Mouse (Mus musculus): Measurements from ENCODE around the gene Slc25a16. TPM values are rescaled to one million over a fixed set of nuclear protein-coding genes. Genes with fewer than 3 reads are reported as not detected.

Slc25a16 gene
- polyA plus RNA-seq (2015; fragmentation: Illumina TruSeq; extraction: RNeasy Lipid Tissue Mini Kit (QIAGEN cat#74804); ENCODE audit: insufficient read depth, low replicate concordance) = 17.6 TPM

GRCm38 (mm10) chr10:62919925-62920765 is at the start of gene Slc25a16:
Gene Slc25a16 (plus strand): TSS chr10:62920633.

GRCm38 (mm10) chr10:62908896-62909295 is 11.5 kb upstream of the Slc25a16 start, which contains the start of gene Tet1:
Gene Tet1 (minus strand): TSS chr10:62908996.

GRCm38 (mm10) chr10:62946738-62947471 is 26.5 kb downstream of the Slc25a16 start, which contains the start of gene Dna2:
Gene Dna2 (plus strand): TSS chr10:62947026.

GRCm38 (mm10) chr10:62980039-62980954 is 59.9 kb downstream of the Slc25a16 start, which contains the start of gene Rufy2:
Gene Rufy2 (plus strand): TSS chr10:62980223.

Other genes starting within 250 kb of the Slc25a16 start
- gene Stox1, start 194.5 kb upstream of the Slc25a16 start, polyA plus RNA-seq (2015; fragmentation: Illumina TruSeq; extraction: RNeasy Lipid Tissue Mini Kit (QIAGEN cat#74804); ENCODE audit: insufficient read depth, low replicate concordance) = 2.7 TPM
- gene Ccar1, start 128.3 kb upstream of the Slc25a16 start, polyA plus RNA-seq (2015; fragmentation: Illumina TruSeq; extraction: RNeasy Lipid Tissue Mini Kit (QIAGEN cat#74804); ENCODE audit: insufficient read depth, low replicate concordance) = 137 TPM
- 2.6 TPM for gene Tet1, start 11.6 kb upstream of the Slc25a16 start, polyA plus RNA-seq (2015; fragmentation: Illumina TruSeq; extraction: RNeasy Lipid Tissue Mini Kit (QIAGEN cat#74804); ENCODE audit: insufficient read depth, low replicate concordance)
- gene Dna2, start 26.4 kb downstream of the Slc25a16 start, polyA plus RNA-seq (2015; fragmentation: Illumina TruSeq; extraction: RNeasy Lipid Tissue Mini Kit (QIAGEN cat#74804); ENCODE audit: insufficient read depth, low replicate concordance) = 17.8 TPM
- 39.6 TPM for gene Rufy2, start 59.6 kb downstream of the Slc25a16 start, polyA plus RNA-seq (2015; fragmentation: Illumina TruSeq; extraction: RNeasy Lipid Tissue Mini Kit (QIAGEN cat#74804); ENCODE audit: insufficient read depth, low replicate concordance)
- gene Hnrnph3, start 103.6 kb downstream of the Slc25a16 start, polyA plus RNA-seq (2015; fragmentation: Illumina TruSeq; extraction: RNeasy Lipid Tissue Mini Kit (QIAGEN cat#74804); ENCODE audit: insufficient read depth, low replicate concordance) = 165 TPM
- 0.66 TPM for gene Pbld2, start 103.7 kb downstream of the Slc25a16 start, polyA plus RNA-seq (2015; fragmentation: Illumina TruSeq; extraction: RNeasy Lipid Tissue Mini Kit (QIAGEN cat#74804); ENCODE audit: insufficient read depth, low replicate concordance)
- 0.33 TPM for gene Pbld1, start 139.5 kb downstream of the Slc25a16 start, polyA plus RNA-seq (2015; fragmentation: Illumina TruSeq; extraction: RNeasy Lipid Tissue Mini Kit (QIAGEN cat#74804); ENCODE audit: insufficient read depth, low replicate concordance)
- gene Atoh7, start 179.0 kb downstream of the Slc25a16 start, polyA plus RNA-seq (2015; fragmentation: Illumina TruSeq; extraction: RNeasy Lipid Tissue Mini Kit (QIAGEN cat#74804); ENCODE audit: insufficient read depth, low replicate concordance) = not detected